Mouse (Mus musculus): ENCODE results near the gene Cd4.

Cd4 gene

GRCm38 (mm10) chr6:124814858-124815774 lies 72.9 kb downstream of the Cd4 start:
- no peak for DNase-seq (ENCODE audit: extremely low spot score)

Data from embryo, embryonic 9.5 days (tissue).